Mouse (Mus musculus) limb, embryonic 13.5 days (tissue): ENCODE measurements around the gene Nkd1. TPM values are rescaled to one million over a fixed set of nuclear protein-coding genes. Genes with fewer than 3 reads are reported as not detected.

Experiments
- ATAC-seq: fragments of 200-750 bp; cut with Nextera tagmentation; 2 replicates; pipeline ENCODE4 v1.8.0; 2017; ENCODE audit warnings: low read depth, moderate number of reproducible peaks, moderate TSS enrichment; ENCODE audit not compliant: low FRiP score
- H3K27ac ChIP-seq: fragments of 300-500 bp; sonication (generic); 2 replicates; pipeline ENCODE4 v1.5.1; 2015; ENCODE audit warnings: inconsistent platforms, mild to moderate bottlenecking, moderate library complexity
- H3K27me3 ChIP-seq: fragments of 300-500 bp; sonication (generic); 2 replicates; pipeline ENCODE4 v1.6.1; 2015; ENCODE audit warnings: mild to moderate bottlenecking, inconsistent platforms
- H3K36me3 ChIP-seq: fragments of 300-500 bp; sonication (generic); 2 replicates; pipeline ENCODE4 v1.6.1; 2015; ENCODE audit warnings: inconsistent platforms, mild to moderate bottlenecking, moderate library complexity
- H3K4me1 ChIP-seq: fragments of 300-500 bp; sonication (generic); 2 replicates; pipeline ENCODE4 v1.6.1; 2015; ENCODE audit warnings: inconsistent platforms
- H3K4me2 ChIP-seq: fragments of 300-500 bp; sonication (generic); replicated peaks from 2 replicates; pipeline ENCODE4 v1.6.1; 2015; ENCODE audit warnings: inconsistent platforms, mild to moderate bottlenecking, moderate library complexity
- H3K4me3 ChIP-seq: fragments of 300-500 bp; sonication (generic); 2 replicates; pipeline ENCODE4 v1.5.1; 2015; ENCODE audit warnings: moderate library complexity, mild to moderate bottlenecking, inconsistent platforms
- H3K9ac ChIP-seq: fragments of 300-500 bp; sonication (generic); 2 replicates; pipeline ENCODE4 v1.6.1; 2015; ENCODE audit warnings: mild to moderate bottlenecking, inconsistent platforms
- H3K9me3 ChIP-seq: fragments of 300-500 bp; sonication (generic); 2 replicates; pipeline ENCODE4 v1.6.1; 2016; ENCODE audit warnings: inconsistent platforms
- WGBS: fragments of 180-500 bp; shearing (Covaris S2); methylation state at CpG from one replicate; pipeline ENCODE4 v1.1.7; 2015; 5-methylcytosine and 5-hydroxymethylcytosine counted together
- polyA plus RNA-seq: library from polyadenylated mRNA; unstranded; fragments of >200 nt; fragmentation: Nextera tagmentation; extraction: Ambion mirVana; gene quantifications from 2 replicates; pipeline ENCODE4 v1.2.1, GENCODE M21; 2015

The Nkd1 gene
- 58.4 and 64.2 TPM in 2 replicates for polyA plus RNA-seq

GRCm38 (mm10) chr8:88520985-88521527 lies at the start of gene Nkd1:
TSS of gene Nkd1 (plus strand) at chr8:88521354.
- peak within 1 kb of the TSS; percentile 91 for H3K9ac ChIP-seq
- 1% methylated on average over 53 of the region's 67 CpGs for WGBS
- peak within 1 kb of the TSS; percentile 84 for H3K4me3 ChIP-seq
- H3K27me3 ChIP-seq, result peaks cover 21% of the 10 kb centered on the region
- peaks cover 50% of the 10 kb centered on the region for H3K4me1 ChIP-seq
- no peaks in the 10 kb centered on the region for H3K9me3 ChIP-seq
- H3K27ac ChIP-seq, result peak within 1 kb of the TSS; percentile 81
- no peaks in the 10 kb centered on the region for H3K36me3 ChIP-seq
- peak within 1 kb of the TSS; percentile 91 for H3K4me2 ChIP-seq
- ATAC-seq, result peak; percentile 82

GRCm38 (mm10) chr8:88481290-88481689 lies 39.9 kb upstream of the Nkd1 start:
- Histone ChIP-seq H3K4me3 (no peak overlapping the region), H3K27me3 (no peaks in the 10 kb centered on the region), H3K4me2 (no peak overlapping the region), H3K36me3 (no peaks in the 10 kb centered on the region), H3K9ac (no peak overlapping the region), H3K4me1 (no peaks in the 10 kb centered on the region), H3K9me3 (no peaks in the 10 kb centered on the region), H3K27ac (no peak overlapping the region)
- WGBS, result 88% methylated on average over 4 of the region's 4 CpGs
- ATAC-seq, result no peak

- no peak for ATAC-seq
- no peak overlapping the region for H3K4me3 ChIP-seq
- no peak overlapping the region for H3K4me2 ChIP-seq
- peaks cover 7% of the 10 kb centered on the region; the same call in 1 of the 2 replicates for H3K9me3 ChIP-seq
- H3K4me1 ChIP-seq, result peaks cover 12% of the 10 kb centered on the region
- no peaks in the 10 kb centered on the region for H3K27me3 ChIP-seq
- H3K27ac ChIP-seq, result no peak overlapping the region
- no peak overlapping the region; the same call in 1 of the 2 replicates for H3K9ac ChIP-seq
- WGBS, result 9% methylated on average over 5 of the region's 5 CpGs
- H3K36me3 ChIP-seq, result no peaks in the 10 kb centered on the region
Measured at GRCm38 (mm10) chr8:88488391-88488829, 32.7 kb upstream of the Nkd1 start.

GRCm38 (mm10) chr8:88494076-88494475 lies 27.1 kb upstream of the Nkd1 start:
- Histone ChIP-seq H3K4me2 (no peak overlapping the region), H3K4me3 (no peak overlapping the region)

GRCm38 (mm10) chr8:88495071-88495805 lies 25.9 kb upstream of the Nkd1 start:
- Histone ChIP-seq H3K9ac (no peak overlapping the region), H3K27ac (no peak overlapping the region), H3K9me3 (peaks cover 7% of the 10 kb centered on the region; the same call in 1 of the 2 replicates), H3K27me3 (no peaks in the 10 kb centered on the region), H3K36me3 (no peaks in the 10 kb centered on the region), H3K4me2 (no peak overlapping the region), H3K4me3 (no peak overlapping the region), H3K4me1 (peaks cover 7% of the 10 kb centered on the region; the same call in 1 of the 2 replicates)
- no peak for ATAC-seq
- WGBS, result 7% methylated on average over 11 of the region's 11 CpGs

More at GRCm38 (mm10) chr8:88494076-88494475, 27.1 kb upstream of the Nkd1 start:
- Histone ChIP-seq H3K27me3 (no peaks in the 10 kb centered on the region), H3K9me3 (peaks cover 7% of the 10 kb centered on the region; the same call in 1 of the 2 replicates), H3K9ac (no peak overlapping the region), H3K36me3 (no peaks in the 10 kb centered on the region), H3K4me1 (peaks cover 7% of the 10 kb centered on the region; the same call in 1 of the 2 replicates), H3K27ac (no peak overlapping the region)
- no peak for ATAC-seq
- WGBS, result 91% methylated on average over 2 of the region's 2 CpGs

DNA sequence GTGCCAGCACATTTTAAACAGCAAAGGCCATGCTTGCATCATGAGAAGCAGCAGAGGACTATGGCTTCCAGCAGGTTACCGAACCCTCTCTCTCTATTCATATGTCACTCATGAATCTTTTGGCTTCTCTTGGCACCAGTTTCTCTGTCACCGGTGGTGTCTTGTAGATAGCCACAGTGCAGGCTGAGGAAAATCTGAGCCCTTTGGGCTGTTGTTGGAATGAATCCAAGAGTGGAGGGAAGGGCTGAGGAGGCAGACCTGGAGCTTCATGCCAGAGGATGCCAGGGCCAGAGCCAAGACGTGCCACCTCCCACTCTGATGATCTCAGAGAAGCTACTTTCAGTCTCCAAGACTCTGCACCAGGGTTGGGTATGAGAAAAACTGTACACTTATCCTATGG lies 19.0 kb upstream of the Nkd1 start:
- 86% methylated on average over 3 of the region's 3 CpGs for WGBS
- H3K4me1 ChIP-seq, result no peaks in the 10 kb centered on the region
- no peak for ATAC-seq
- H3K27me3 ChIP-seq, result no peaks in the 10 kb centered on the region
- H3K27ac ChIP-seq, result no peak overlapping the region
- no peak overlapping the region for H3K4me3 ChIP-seq
- H3K9ac ChIP-seq, result no peak overlapping the region
- no peak overlapping the region for H3K4me2 ChIP-seq
- no peaks in the 10 kb centered on the region for H3K9me3 ChIP-seq
- H3K36me3 ChIP-seq, result no peaks in the 10 kb centered on the region

DNA sequence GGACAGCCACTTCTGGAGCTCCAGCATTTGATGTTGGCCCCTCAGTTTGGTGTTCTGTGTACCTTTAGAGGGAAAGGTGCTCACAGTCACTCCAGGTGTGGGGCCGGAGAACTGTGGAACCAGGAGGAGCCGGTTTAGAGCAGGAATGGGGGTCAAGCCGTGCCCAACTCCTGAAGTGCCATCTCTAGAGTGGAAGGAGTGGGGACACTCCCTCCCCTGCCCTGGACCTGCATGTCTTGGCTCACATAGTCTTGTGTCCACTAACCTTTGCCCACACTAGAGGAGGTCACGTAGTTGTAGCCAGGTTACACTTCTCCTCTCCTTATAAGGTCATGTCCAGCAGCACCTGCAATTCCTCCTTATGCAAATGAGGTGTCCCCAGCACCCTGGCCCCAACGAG lies 14.2 kb upstream of the Nkd1 start:
- peaks cover under 1% of the 10 kb centered on the region for H3K4me1 ChIP-seq
- H3K4me3 ChIP-seq, result no peak overlapping the region
- no peak overlapping the region for H3K9ac ChIP-seq
- H3K9me3 ChIP-seq, result no peaks in the 10 kb centered on the region
- ATAC-seq, result no peak
- 87% methylated on average over 5 of the region's 5 CpGs for WGBS
- no peak overlapping the region for H3K4me2 ChIP-seq
- peaks cover 13% of the 10 kb centered on the region for H3K27me3 ChIP-seq
- no peaks in the 10 kb centered on the region for H3K36me3 ChIP-seq
- no peak overlapping the region for H3K27ac ChIP-seq

- H3K27me3 ChIP-seq, result peaks cover 32% of the 10 kb centered on the region
- 92% methylated on average over 5 of the region's 5 CpGs for WGBS
- no peak overlapping the region for H3K27ac ChIP-seq
- no peak for ATAC-seq
- peaks cover 8% of the 10 kb centered on the region; the same call in 1 of the 2 replicates for H3K9me3 ChIP-seq
- H3K9ac ChIP-seq, result no peak overlapping the region
- H3K4me3 ChIP-seq, result no peak overlapping the region
- H3K36me3 ChIP-seq, result no peaks in the 10 kb centered on the region
- no peak overlapping the region for H3K4me2 ChIP-seq
- H3K4me1 ChIP-seq, result peaks cover 11% of the 10 kb centered on the region
Measured at GRCm38 (mm10) chr8:88511061-88511460, 10.1 kb upstream of the Nkd1 start.

- H3K4me3 ChIP-seq, result no peak overlapping the region
- ATAC-seq, result no peak
- peaks cover 11% of the 10 kb centered on the region for H3K4me1 ChIP-seq
- 8% methylated on average over 15 of the region's 15 CpGs for WGBS
- 0 out of 2 replicates have a peak overlapping the region, but pooled peaks have one; percentile 19 for H3K9ac ChIP-seq
- H3K4me2 ChIP-seq, result peak overlapping the region; percentile 30
- no peak overlapping the region for H3K27ac ChIP-seq
- H3K27me3 ChIP-seq, result peaks cover 36% of the 10 kb centered on the region
- peaks cover 8% of the 10 kb centered on the region; the same call in 1 of the 2 replicates for H3K9me3 ChIP-seq
- H3K36me3 ChIP-seq, result no peaks in the 10 kb centered on the region
Measured at GRCm38 (mm10) chr8:88512094-88512794, 8.9 kb upstream of the Nkd1 start.

DNA sequence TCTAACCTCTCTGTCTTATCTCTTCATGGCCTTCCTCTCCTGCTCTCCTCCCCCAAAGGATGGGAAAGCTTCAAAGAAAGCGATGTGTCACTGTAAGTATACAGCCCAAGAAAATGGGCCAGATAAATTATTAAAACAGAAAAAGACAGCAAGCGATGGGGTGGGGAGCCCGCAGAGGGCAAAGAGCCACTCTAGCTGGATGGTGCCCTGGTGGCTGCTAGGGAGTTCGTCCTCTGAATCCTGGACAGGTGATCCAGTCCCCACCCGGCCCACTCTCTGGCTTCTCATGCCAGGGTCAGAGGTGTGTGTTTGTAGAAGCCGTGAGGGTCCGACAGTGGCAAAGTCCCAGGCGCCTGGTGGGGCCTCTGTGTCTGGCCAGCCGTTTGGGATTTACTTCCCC lies 3.1 kb upstream of the Nkd1 start:
- Histone ChIP-seq H3K4me2 (no peak overlapping the region), H3K9ac (no peak overlapping the region), H3K4me3 (no peak overlapping the region), H3K27ac (no peak overlapping the region), H3K27me3 (peaks cover 29% of the 10 kb centered on the region), H3K9me3 (peaks cover 8% of the 10 kb centered on the region; the same call in 1 of the 2 replicates), H3K4me1 (peaks cover 20% of the 10 kb centered on the region), H3K36me3 (no peaks in the 10 kb centered on the region)
- WGBS, result 42% methylated on average over 9 of the region's 9 CpGs
- no peak for ATAC-seq

DNA sequence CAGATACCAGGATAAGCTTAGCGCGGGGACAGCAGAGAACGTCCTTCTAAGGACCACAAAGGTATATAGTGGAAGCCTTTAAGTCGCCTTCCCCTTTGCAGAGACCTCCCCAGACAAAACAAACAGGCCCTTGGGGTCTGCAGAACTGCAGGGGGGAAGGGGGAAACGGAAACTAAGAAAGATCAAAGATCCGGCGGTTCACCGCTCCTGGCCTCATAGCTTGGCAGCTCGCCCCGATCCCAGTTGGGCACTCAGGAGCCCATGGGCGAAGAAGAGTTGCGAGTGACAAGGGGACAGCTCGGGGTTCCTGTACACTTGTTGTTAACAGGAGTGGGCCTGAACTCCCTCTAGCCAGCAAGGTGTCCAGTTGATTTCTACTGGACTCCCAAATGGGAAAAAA lies 773 bp upstream of the Nkd1 start:
- 0 out of 2 replicates have a peak, but pooled peaks cover 3% of the 10 kb centered on the region for H3K9me3 ChIP-seq
- no peak overlapping the region for H3K27ac ChIP-seq
- no peaks in the 10 kb centered on the region for H3K36me3 ChIP-seq
- no peak for ATAC-seq
- H3K4me3 ChIP-seq, result peak overlapping the region; percentile 84
- H3K4me2 ChIP-seq, result peak overlapping the region; percentile 91
- 6% methylated on average over 13 of the region's 13 CpGs for WGBS
- H3K27me3 ChIP-seq, result peaks cover 21% of the 10 kb centered on the region
- no peak overlapping the region for H3K9ac ChIP-seq
- H3K4me1 ChIP-seq, result peaks cover 43% of the 10 kb centered on the region
